Mouse (Mus musculus) thymus, adult 18-20 months (tissue): ENCODE results near the gene Ankrd44.

Source experiments
- DNase-seq, 2 experiments: peaks; one replicate each; pipeline ENCODE4 v3.0.0; 2022; ENCODE audit warnings: mixed read lengths in 2 of 2

Gene Ankrd44

DNA sequence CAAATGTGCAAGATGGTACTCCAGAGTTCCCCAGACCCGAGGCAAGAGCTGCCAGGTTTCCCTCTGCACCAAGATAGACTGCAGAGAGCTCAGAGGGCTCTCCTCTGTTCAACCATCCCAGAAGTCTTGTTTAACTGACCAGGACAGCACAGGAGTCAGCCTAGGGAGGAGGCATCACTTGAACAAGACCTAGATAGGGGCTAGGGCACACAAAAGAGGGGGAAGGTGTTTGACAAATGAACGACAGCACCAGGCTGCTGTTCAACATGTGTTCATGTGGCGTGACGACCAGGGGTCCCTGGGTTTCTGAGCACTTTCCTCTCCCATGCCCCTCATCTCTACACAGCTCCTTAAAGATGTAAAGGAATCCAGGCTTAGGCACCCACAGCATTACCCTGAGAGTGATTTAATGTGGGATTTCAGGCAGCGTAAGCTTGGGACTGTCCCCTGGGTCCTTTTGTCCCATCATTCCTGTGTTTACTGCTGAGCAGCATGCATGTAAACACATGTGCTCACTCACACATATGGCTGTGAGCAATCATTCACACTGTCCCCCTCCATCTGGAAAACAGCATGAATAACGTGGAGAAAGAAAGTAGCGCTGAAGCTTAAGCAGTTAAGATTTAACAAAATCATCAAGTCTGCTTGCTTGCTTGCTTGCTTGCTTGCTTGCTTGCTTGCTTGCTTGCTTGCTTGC is 83.3 kb downstream of the Ankrd44 start:
- no peak for DNase-seq

DNA sequence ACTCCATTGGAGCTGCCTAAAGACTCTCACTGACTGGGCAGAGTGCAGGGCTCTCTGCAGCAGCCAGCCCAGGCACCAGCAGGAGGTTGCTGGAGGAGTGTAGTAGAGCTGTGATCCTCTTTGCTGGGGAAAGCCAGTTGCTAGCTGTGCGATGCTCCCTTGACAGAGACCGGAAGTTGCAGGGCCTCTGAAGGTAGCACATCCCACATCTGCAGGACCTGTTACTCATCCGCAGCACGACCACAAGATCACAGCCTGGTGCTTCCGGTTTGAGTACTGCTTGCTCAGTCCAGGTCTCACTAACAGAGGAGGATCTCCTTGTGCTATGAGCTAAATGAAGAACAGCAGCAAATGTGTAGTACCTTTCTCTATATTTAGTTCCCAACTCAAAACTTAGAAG is 84.4 kb downstream of the Ankrd44 start:
- peak; percentile 67 to 79 for DNase-seq

DNA sequence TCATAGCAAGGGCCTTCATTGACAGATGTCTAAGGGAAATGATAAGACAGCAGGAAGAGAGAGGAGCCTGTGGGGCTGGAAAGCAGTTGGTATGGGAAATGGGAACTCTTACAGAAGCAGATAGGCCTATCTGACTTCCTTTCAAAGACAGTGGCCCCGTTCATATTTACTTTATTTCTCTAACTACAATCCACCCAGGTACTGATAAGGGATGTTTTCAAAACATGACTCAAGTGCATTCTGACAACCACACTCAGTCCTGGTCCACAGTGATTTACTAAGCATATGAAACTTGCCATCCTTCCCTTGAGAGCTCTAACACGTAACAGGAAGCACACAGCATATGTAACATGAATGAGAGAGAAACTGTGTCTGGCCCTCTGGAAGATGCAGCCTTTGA is 86.1 kb downstream of the Ankrd44 start:
- no peak for DNase-seq

DNA sequence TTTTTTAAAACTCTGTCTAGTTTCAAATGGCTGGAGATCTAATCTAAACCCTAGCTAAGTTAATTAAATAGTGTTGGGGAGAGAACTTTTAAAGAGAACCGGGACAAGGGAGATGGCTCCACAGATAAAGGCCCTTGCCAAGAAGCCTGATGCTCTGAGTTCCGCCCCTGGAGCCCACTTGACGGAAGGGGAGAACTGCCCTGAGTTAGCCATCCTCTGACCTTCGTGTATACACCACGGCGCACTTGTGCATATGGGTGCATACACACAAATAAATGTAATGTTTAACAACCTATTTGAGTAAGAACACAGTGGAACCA is 87.7 kb downstream of the Ankrd44 start:
- DNase-seq = no peak

DNA sequence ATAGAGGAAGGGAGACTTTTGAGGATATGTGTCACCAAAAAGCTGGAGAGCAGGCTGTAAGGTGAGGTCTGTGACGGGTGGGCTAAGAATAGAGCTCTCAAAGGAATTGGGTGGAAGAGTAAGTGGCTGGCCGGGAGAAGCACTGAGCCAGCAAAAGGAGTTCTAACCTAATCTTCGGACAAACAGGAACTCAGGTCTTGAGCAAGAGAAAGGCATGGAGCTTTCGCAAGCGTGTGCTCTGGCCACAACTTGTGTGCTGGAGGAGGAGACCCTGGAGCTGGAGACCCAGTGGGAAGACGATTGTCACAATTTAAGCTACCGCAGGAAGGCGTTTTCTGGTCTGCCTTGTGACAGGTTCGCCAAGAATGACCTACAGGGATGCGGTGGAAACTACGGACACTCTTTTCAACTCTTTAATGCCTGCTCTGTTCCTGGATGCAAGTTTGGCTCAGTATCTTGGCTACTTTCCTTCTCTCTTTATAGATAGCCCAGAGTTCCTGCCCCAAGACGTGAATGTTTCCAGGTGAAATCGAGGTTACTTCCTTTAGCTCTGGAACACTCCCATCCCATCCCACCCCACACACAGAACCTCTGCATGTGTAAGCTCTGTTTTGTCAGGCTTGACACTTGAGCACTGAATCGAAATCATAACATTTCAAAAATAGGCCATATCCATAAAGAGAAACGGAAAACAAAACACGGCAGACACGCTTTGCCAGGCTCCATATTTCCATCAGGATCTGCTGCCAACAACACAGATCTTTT is 88.3 kb downstream of the Ankrd44 start:
- no peak for DNase-seq

DNA sequence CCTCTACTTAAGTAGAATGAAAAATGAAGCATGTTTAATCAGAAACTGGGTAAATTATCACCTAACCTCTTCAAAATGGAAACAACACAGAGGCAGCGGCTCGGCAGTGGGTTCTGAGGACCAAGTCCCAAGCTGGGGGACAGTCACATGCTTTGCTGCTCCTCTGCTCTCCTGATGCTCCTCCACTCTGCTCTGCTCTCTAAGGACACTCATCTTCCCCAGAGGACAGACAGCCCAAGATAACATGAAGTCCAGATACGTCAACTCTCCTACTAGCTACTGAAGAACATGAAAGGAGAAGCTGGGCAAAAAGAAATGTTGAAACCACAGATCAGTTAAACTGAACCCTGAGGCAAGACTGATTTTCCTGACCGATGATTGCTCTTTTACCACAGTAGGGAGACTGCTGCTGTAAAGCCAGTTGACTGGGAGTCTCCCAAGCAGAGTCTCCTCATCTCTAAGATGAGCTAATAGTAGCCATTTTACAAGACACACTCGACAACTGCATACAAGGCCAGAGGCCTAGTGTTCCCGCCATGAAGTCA is 90.5 kb downstream of the Ankrd44 start:
- no peak for DNase-seq

DNA sequence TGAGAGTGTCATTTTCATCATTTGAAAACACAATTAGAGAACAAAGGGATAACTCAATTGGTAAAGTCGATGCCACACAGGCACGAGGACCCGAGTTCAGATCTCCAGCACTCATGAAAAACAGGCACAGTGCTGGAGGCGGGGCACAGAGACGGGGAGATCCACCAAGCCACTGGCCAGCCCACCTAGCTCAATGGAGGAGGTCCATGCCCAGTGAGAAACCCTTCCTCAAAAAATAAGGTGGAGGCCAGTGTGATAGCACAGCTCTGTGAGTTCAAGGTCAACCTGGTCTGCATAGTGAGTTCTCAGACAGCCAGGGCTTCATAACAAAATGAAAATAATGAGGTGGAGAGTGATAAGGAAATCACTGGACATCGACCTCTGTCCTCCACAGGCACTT is 93.0 kb downstream of the Ankrd44 start:
- no peak for DNase-seq

DNA sequence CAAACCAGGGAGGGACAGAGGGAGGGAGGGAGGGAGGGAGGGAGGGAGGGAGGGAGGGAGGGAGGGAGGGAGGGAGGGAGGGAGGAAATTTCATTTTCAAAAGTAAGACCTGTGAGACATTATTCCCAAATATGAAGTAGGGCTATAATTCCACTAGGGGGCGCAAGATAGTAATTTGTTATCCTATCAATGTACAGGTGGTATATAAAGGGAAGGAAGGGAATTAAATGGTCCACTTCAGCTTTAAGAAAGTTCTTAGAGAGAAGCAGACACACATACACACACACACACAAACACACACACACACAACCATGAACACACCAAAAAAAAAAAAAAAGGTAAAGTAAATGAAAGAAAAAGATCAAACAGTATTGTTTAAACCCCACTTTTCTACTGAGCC is 93.4 kb downstream of the Ankrd44 start:
- no peak for DNase-seq

DNA sequence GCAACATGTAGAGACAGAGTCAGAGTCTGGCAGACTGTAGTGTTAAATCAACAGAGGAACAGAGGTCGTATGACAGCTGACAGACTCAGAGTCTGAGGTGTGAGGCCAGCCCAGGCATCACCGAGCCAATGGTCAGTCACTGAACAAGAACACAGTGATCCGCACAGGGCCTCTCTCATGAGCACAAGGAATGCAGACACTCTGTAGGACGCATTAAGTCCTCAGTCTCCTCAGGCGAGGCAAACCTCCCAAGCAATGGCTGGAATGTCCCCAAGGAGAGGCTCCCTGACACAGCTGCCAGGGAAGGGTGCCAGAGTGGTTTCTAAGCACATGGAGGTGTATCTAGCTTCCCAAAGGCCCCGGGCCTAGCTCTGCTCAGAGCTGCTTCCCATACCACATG is 96.0 kb downstream of the Ankrd44 start:
- DNase-seq = no peak

DNA sequence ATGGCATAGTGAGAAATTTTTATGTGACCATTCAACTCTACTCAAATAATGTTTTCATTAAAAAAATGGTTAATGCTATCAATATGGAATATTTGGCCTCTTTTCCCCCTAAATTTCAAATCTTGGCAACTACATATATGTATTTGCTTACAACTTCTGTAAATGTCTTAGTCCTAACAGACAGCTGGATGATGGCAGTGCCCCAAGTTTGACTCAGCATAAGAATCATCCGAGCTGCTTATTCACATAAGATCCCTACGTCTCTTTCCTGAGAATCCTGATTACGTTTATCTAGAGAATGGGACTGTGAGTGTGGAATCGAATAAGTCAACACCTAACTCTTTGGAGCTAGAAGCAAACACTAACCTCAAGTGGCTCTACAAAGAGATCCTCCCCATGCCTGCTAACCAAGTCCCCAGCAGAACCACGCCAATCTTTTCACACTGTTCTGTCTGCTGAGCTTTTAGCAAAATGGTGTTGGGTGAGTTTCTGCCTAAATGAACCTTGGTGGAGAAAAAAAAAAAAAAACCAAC is 96.4 kb downstream of the Ankrd44 start:
- no peak for DNase-seq

DNA sequence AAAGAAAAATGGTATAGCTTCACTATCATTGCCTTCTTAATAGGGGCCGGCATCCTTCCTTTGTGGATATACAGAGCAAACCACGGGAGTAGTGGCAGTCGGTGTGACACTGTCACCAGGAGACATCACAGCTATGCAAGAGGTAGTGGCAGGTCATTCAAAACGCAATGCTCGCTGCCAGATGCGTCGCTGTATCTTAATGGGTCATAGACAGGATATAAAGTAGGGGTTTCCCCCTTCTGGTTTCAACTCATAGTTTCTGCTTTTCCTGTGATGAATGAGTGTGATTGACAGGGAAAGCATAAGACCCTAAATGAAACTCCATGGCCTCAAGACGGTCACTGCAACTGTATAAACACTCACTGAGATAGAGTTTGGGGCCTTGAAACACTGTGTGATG is 98.4 kb downstream of the Ankrd44 start:
- no peak for DNase-seq

DNA sequence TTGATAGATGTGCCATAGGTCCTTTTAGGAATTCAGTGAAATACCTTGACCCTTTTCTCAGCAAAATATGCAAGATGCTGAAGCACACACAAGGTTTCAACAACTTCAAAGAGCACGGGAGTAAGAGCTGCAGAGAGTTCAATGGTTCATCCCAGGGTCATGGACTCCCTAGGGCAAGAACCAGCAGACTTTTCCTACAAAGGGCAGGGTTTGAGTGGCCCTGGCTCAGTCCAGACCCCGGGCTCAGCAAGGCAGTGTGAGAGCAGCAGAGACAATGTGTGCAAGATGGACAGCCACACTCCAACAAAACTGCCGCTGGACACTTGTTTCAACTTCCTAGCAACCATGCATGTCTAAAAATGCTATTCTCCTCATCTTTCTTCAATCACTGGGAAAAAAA is 98.8 kb downstream of the Ankrd44 start:
- no peak for DNase-seq

DNA sequence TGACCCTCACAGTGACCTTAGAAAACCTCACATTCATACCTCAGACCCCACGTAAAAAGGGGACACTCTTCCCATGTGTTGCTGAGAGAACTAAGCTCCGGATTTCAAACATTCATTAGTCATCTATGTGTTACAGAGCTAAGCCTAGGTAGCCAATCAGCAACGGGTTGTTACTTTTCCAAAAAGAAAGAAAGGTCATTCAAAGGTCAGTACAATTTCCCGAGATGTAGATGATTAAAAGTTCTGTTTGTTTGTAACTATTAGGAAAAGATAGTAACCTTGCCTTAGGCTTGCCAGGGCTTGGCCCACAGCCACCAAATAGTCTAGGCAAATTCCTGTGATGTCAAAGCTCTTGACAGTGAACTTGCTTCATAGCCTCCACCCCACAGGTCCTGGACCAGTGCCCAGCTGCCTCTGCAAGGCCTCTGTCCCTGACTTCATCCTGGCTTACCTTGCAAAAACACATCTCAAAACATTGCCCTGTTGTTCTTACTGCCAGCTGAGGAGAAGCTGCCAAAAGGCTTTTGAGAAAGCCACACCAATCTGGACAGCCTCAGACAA is 99.7 kb downstream of the Ankrd44 start:
- no peak for DNase-seq

DNA sequence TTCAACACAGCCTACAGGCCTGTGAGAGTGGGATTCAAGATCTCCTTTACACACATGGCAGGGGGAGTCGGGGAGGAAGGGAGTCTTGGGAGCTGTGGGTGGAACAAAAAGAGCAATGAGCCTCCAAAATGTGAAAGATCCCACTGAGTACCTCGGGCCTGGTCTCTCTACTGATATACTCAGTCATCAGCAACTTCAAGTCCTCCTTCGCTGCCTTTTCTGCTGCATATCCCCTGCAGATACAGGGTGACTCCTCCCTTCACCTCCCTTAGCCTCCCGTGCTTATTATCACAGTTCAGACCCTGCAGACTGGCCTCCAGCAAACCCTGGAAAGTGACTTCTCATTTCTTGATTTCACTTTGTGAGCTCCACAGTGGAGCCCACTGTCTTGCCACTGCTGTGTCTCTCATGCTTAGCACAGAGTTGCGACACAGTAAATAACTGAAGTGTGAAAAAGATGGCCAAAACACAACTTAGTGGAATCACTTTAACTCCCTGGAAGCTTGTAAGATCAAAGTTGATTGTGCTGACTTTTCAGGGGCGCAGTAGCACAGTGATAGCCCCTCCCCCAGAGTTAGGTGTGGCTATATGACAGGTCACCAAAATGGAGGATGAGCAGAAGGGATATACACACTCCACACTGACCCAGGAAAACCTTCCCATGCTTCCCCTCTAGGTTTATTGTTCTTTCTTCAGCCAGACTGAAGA is 100.3 kb downstream of the Ankrd44 start:
- no peak for DNase-seq

DNA sequence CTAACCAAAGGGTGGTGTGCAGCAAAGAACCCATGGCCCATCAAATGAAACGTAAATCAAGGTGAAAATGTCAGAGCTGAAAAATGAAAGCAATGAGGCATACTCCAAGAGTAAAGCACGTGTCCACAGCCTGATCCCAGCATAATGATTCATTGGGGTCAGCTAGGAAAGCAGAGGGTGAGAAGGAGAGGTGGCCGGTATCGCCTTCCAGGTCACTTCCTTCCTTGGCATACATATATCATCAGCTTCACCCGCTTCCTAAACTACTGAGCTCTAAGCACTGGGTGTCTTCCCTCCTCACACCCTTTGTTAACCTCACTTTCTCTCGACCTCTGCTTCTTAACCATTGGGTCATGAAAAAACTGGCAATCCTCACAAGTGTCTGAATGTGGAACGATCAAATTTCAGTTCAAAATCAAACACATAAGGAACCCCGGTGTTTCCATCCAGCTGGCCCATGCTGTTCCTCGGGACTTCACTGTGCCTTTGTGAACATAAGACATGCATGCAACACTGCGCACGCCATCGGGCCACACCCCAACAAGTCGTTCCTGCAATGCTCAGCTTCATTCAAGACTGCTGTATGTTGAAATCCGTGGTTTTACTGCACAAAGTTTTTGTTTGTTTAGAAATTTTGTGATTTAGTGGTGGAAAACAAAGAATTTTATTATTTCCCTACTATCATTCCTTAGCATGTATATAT is 101.9 kb downstream of the Ankrd44 start:
- no peak for DNase-seq

DNA sequence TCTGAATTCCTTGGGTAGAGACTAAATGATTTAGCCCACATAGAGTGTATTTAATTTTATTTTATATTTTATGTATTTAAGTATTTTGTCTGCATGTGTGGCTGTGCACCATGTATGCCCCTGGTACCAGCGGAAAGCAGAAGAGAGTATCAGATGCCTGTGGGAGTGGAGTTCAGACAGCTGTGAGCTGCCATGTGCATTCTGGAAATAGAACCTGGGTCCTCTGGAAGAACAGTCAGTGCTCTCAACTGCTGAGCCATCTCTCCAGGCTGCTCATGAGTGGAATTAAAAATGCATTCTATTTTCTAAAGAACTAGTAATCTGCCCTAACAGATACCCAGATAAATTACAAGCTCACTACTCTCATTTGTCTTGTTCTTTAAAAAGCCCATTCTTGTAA is 104.4 kb downstream of the Ankrd44 start:
- DNase-seq = no peak

DNA sequence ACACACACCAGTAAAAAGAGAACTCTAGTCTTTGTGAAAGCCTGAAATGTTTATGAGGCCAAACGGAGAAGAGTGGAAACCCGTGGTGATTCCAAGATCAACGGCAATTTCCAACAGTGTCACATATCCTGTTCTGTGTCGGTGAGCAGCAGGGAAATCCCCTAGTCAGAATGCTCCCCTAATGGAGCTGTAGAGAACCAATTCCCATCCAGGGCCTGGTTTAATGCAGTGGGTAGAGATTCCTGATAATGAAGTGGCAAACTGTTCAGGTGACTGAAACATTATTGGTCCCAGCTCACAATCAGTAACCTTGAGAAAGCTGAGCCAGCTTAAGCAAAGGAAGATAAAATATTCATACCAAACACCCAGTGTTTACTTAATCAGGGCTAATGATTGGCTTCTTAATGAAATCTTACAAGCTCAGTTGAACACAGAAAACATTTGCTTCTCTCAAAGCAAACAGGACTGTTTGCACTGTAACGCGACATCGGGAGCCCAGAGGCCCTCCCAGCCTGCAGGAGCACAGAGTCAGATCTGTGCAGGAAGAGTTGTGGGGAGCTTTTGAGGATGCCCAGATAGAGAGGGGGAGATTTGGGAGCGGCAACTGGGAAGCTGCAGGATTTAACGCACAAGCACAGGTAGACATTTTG is 110.9 kb downstream of the Ankrd44 start:
- no peak for DNase-seq

DNA sequence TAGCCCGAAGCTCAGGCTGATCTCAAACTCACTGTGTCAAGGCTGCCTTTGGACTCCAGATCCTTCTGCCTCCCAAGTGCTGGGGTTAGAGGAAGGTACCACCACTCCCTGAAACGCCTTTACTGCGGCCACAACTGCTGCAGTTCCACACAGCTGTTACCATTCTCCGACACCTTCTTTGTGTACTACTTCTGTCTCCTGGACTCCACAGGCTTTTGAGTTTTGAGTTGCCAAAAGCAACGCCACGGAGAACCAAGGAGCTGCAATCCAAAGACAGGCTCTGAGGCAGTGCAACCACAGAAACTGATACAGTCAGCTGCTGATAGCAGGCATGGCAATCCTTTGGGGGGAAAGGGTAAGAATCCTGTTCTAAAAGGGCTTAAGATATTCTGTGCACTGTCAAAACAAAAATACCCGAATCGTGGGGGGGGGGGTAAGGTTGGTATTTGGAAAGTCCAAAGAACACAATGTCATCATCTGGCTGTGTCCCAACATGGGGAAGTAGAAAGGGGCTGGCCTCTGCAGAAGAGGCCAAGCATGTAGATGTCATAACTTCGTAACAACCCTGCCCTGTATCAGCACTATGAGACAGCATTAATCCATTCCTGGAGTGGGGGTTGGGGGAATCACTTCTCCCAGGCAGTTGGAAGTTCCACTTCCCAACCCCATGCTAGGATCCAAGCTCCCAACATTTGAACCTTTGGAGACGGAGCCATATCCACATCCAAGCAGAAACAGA is 116.2 kb downstream of the Ankrd44 start:
- no peak for DNase-seq

DNA sequence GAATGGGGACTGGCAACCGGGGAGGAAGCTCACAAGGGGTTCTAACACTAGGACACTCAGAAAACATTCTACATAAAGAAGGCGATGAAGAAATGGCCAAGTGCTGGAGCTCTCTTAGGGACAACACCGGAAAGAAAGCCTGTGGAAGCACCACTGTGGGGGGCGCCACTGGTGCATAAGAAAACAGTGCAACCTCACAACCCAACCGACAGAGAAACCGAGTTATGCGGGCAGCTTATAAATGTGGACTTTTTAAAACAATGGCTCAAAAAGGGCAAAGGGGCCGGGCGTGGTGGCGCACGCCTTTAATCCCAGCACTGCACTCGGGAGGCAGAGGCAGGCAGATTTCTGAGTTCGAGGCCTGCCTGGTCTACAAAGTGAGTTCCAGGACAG is 117.1 kb downstream of the Ankrd44 start:
- no peak for DNase-seq

DNA sequence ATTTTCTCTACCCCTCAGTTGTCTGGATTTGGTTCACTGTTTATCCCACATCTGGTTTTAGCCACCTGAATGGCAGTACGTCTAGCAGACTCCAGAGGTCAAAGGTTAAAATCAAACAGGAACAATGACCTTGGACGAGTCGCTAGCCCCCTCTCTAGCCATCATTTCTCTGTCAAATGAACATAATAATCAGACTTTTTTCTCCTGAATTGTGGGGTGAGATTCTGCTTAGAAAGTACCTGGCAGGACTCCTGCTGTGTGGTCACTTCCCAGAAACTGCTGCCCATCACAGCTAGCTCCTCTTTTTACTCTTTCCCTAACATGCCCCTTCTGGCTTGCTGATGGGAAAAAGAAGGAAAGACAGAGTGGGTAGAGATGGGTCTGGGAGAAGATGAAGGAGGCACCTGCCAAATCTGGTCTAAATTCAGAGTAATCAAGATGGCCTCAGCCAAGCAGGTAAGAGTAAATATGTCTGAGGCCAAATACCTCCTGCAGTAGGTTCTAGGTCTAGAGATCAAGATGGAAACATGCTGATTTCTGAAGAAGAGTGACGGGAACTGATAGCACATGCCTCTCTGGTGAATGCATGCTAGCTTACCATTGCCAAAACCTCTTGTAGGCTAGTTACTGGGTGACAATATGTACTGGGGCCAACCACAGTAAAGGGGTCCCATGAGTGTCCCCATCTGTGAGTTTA is 117.6 kb downstream of the Ankrd44 start:
- DNase-seq = no peak

DNA sequence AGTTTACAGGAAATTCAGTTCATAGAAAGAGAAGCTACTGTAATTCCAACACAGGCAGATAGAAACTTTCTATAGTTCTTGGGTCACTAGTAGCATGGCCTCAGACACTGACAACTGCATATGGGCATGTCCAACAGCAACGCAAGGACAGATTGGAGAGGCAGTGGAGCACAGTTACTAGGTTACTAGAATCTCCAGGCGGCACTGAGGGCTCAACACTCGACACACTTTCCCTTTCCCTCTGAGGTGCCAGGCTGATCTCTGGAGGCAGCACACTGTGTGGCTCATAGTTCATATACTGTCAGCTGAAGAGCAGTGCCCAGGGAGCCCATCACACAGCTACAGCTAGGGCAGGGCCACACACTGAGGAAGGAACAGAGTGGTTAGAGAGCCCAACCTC is 118.4 kb downstream of the Ankrd44 start:
- no peak for DNase-seq
